Mouse (Mus musculus): ENCODE data around the gene Mrps18a.

DNA sequence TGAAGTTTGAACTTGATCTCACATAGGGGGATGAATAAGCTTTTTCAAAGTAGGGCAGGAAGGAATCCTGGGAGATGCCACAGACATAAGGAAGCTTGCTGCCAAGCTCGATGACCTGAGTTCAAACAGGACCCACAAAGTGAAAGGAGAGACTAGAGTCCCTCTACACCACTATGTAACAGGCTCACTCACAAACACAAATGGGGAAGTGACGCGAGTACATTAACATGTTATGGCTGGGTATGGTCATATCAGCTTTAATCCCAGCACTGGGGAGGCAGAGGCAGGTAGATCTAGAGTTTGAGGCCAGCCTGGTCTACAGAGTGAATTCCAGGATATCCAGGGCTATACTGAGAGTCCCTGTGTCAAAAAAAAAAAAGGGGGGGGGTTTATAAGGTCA lies 43.5 kb downstream of the Mrps18a start:
- TF ChIP-seq POLR2A (IDR thresholded peaks at IDR 0.05; ENCODE audit: insufficient read depth, low read length), result no peak
- TF ChIP-seq CTCF (IDR thresholded peaks at IDR 0.05; ENCODE audit: low read depth, low read length), result no peak
